In the genomic region with DNA sequence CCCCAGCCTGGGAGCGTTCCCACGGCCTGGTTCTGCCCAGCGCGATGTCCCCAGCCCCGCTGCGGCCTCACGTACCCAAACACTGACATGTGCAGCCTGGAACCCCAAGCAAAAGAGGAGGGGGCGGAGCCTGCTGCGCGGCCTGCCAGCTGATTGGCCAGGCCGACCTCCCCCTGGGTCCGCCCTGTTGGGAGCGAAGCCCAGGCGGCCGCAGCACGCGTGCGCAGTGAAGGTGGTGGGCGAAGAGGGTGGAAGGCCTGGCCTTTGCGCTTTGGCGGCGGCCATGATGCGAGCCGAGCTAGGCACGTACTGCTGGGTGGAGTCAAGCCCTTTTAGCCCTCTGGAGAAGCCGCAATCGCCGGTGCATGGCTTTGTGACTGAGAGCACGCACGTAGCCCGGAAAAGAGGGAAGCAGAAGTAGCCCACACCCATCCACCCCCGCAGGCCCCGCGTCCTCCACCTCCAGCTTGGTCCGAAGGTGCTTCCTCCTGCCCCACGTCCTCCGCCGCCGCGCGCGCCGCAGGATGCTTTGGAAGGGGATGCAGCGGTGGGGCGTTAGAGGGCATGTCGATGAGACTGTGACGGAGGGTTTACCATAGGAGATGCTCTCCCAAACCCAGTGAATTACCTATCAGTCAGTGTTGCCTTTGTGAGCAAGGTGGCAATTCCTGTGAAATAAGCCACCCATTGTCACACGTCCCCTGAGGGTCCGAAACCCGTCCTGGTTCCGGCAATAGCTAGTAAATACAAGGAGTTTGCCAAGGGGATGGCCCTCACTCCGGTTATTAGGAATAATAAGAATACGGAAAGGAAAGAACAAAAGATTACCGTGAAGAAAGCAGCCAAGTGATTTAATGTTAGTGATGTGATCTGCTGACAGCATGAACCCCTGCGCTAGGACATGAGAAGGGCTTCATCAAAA, we compare ENCODE assay signal across 8 mouse cellular contexts. TPM values are rescaled to one million over a fixed set of nuclear protein-coding genes. Genes with fewer than 3 reads are reported as not detected.
DNase-seq lines count a peak whose midpoint lies in the region; ATAC-seq and TF ChIP-seq lines count a peak whose summit lies in the region.

No protein-coding gene starts in this region.

- 2% methylated on average over 55 of the region's 55 CpGs for WGBS in hindbrain, postnatal 0 days

- H3K36me3 ChIP-seq in hindbrain, postnatal 0 days (ENCODE audit: insufficient read depth, low read length) = peaks cover 19% of the 10 kb centered on the region; the same call in 1 of the 2 replicates

- ATAC-seq in hindbrain, postnatal 0 days = peak; percentile 99
- ATAC-seq in megakaryocyte, adult 5-6 weeks (ENCODE audit: poor library complexity, severe bottlenecking) = peak; percentile 93

- no peaks in the 10 kb centered on the region for H3K27me3 ChIP-seq in hindbrain, postnatal 0 days (ENCODE audit: insufficient read depth, low read length)

- H3K9me3 ChIP-seq in hindbrain, postnatal 0 days (ENCODE audit: low read length) = no peaks in the 10 kb centered on the region

- peaks cover 5% of the 10 kb centered on the region; the same call in 1 of the 2 replicates for H3K4me1 ChIP-seq in hindbrain, postnatal 0 days (ENCODE audit: insufficient read depth, low read length)

- no peak for TF ChIP-seq CTCF in hindbrain, postnatal 0 days (IDR thresholded peaks at IDR 0.05; ENCODE audit: low read depth)
- TF ChIP-seq CTCF in left cerebral cortex, adult 2 months (IDR thresholded peaks at IDR 0.05) = no peak

- peak overlapping the region; percentile 91 for H3K9ac ChIP-seq in hindbrain, postnatal 0 days (replicated peaks; ENCODE audit: low read length)

- peak overlapping the region; percentile 86 for H3K4me2 ChIP-seq in hindbrain, postnatal 0 days (ENCODE audit: low read depth, low read length)

- intact Hi-C loops in left cerebral cortex, adult 2 months (cut with DNase I) = loop anchor here (1.0 to 5.0 kb wide), 4 partner anchors 25 to 211 kb away; a partner anchor contains a TSS

- H3K27ac ChIP-seq in hindbrain, postnatal 0 days = peak overlapping the region; percentile 99
- peak overlapping the region; percentile 100 for H3K27ac ChIP-seq in left cerebral cortex, adult 2 months

- DNase-seq in WW6 (ENCODE audit: low read depth, low spot score) = peak; percentile 91
- DNase-seq in cerebellum, postnatal 4 days (ENCODE audit: low spot score in 2 of 2) = peak; percentile 95 to 97
- DNase-seq in gastrocnemius, adult 18-20 months (ENCODE audit: low spot score) = peak; percentile 99
- DNase-seq in hindbrain, postnatal 0 days (ENCODE audit: low spot score) = peak; percentile 98
- peak; percentile 99 for DNase-seq in left cerebral cortex, adult 2 months (ENCODE audit: extremely low spot score in 1 of 2, low spot score in 2 of 2)
- DNase-seq in right cerebral cortex, adult 2 months (ENCODE audit: low spot score in 2 of 2) = peak; percentile 98
- DNase-seq in urinary bladder, postnatal 14 days (ENCODE audit: low spot score) = peak; percentile 99

- peak overlapping the region; percentile 53 for H3K4me3 ChIP-seq in hindbrain, postnatal 0 days (ENCODE audit: low read length)
- H3K4me3 ChIP-seq in left cerebral cortex, adult 2 months = peak overlapping the region; percentile 68

RNA-seq across cellular contexts. Expression of a gene that starts 0.9 kb away (rescaled TPM):
- total RNA-seq in gastrocnemius, adult 18-20 months (2021) = 1 to 10 TPM; 1.7 to 3.0 TPM
- total RNA-seq in hindbrain, postnatal 0 days (2014; rRNA removed) = 0.10 TPM in 1 of 2 replicates, not detected in the other
- polyA plus RNA-seq in hindbrain, postnatal 0 days (2015; fragmentation: Nextera tagmentation; extraction: Ambion mirVana) = 0.23 and 0.33 TPM in 2 replicates
- under 1 TPM; 0.11 to 0.58 TPM for total RNA-seq in left cerebral cortex, adult 2 months (2021)
- 0.09 TPM in 1 of 2 replicates, not detected in the other for total RNA-seq in megakaryocyte, adult 5-6 weeks (2015)
- not detected in 2 replicates for total RNA-seq in megakaryocyte, adult 5-6 weeks (2017)

RNA-seq across cellular contexts. Expression of a gene that starts 5.5 kb away (rescaled TPM):
- 1 to 10 TPM; 2.3 to 2.9 TPM for total RNA-seq in gastrocnemius, adult 18-20 months (2021)
- 9.6 and 9.9 TPM in 2 replicates for total RNA-seq in hindbrain, postnatal 0 days (2014; rRNA removed)
- polyA plus RNA-seq in hindbrain, postnatal 0 days (2015; fragmentation: Nextera tagmentation; extraction: Ambion mirVana) = 14.1 and 15.5 TPM in 2 replicates
- total RNA-seq in left cerebral cortex, adult 2 months (2021) = 1 to 10 TPM; 7.1 to 8.2 TPM
- 4.1 and 5.1 TPM in 2 replicates for total RNA-seq in megakaryocyte, adult 5-6 weeks (2015)
- total RNA-seq in megakaryocyte, adult 5-6 weeks (2017) = 3.5 and 6.3 TPM in 2 replicates

RNA-seq across cellular contexts. Expression of a gene that starts 24.7 kb away (rescaled TPM):
- total RNA-seq in gastrocnemius, adult 18-20 months (2021) = 10 to 100 TPM; 37.7 to 38.1 TPM
- 31.2 and 33.0 TPM in 2 replicates for total RNA-seq in hindbrain, postnatal 0 days (2014; rRNA removed)
- 60.7 and 66.1 TPM in 2 replicates for polyA plus RNA-seq in hindbrain, postnatal 0 days (2015; fragmentation: Nextera tagmentation; extraction: Ambion mirVana)
- 10 to 100 TPM; 50.9 to 54.2 TPM for total RNA-seq in left cerebral cortex, adult 2 months (2021)
- total RNA-seq in megakaryocyte, adult 5-6 weeks (2015) = 56.8 and 68.8 TPM in 2 replicates
- 96.2 and 104 TPM in 2 replicates for total RNA-seq in megakaryocyte, adult 5-6 weeks (2017)

RNA-seq across cellular contexts. Expression of a gene that starts 25.0 kb away (rescaled TPM):
- under 1 TPM; 0.25 to 0.28 TPM for total RNA-seq in gastrocnemius, adult 18-20 months (2021)
- 0.79 and 4.3 TPM in 2 replicates for total RNA-seq in hindbrain, postnatal 0 days (2014; rRNA removed)
- polyA plus RNA-seq in hindbrain, postnatal 0 days (2015; fragmentation: Nextera tagmentation; extraction: Ambion mirVana) = 5.2 and 5.4 TPM in 2 replicates
- total RNA-seq in left cerebral cortex, adult 2 months (2021) = 1 to 10 TPM; 1.7 to 2.9 TPM
- 0.22 and 0.27 TPM in 2 replicates for total RNA-seq in megakaryocyte, adult 5-6 weeks (2015)
- total RNA-seq in megakaryocyte, adult 5-6 weeks (2017) = 0.28 and 0.29 TPM in 2 replicates

Comparison
In these comparisons a context has a peak if more than half of its experiments do, and no peak if none do; other contexts are left out.
1. Peak in every context shown above with its lines: DNase-seq, ATAC-seq, H3K4me3 ChIP-seq and H3K27ac ChIP-seq.